Mouse (Mus musculus): ENCODE measurements at regions not wholly inside any gene's neighbourhood (a gene's known extent, or its start where the extent isn't known, plus 50 kb on each side); places are given as distances from the start of the nearest gene placed in this dataset.
A peak's percentile ranks its signal among the peaks of the same experiment; 100 is the strongest.

DNA sequence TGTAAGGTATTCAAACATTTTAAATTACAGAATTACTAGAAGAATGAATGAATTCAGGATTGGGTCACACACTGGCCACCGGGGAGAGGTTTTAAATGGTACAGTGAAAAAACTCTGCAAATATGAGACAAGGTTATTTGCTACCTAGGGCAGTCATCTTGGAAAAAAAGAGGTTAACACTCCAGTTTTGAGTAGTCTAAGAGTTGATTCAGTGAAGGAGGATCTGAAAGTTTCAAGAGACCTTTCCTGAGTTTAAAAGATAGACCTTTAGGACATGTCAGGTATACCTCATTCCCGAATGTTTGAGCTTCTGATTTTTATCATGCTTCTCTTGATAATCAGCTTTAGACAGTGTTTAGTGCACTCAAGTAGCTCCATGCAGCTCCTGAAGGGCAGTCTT lies 488.0 kb upstream of the A1bg start:
- TF ChIP-seq CTCF (IDR thresholded peaks at IDR 0.05; ENCODE audit: extremely low read depth, insufficient read depth, low read length), result no peak
- TF ChIP-seq POLR2A (IDR thresholded peaks at IDR 0.05; ENCODE audit: extremely low read depth, insufficient read depth, low read length), result no peak
- H3K27ac ChIP-seq (ENCODE audit: insufficient read depth, low read length), result no peak overlapping the region
- no peak overlapping the region for H3K4me3 ChIP-seq (ENCODE audit: insufficient read depth, low read length)
- H3K4me1 ChIP-seq (ENCODE audit: control insufficient read depth, insufficient read depth, low read length), result no peaks in the 10 kb centered on the region

DNA sequence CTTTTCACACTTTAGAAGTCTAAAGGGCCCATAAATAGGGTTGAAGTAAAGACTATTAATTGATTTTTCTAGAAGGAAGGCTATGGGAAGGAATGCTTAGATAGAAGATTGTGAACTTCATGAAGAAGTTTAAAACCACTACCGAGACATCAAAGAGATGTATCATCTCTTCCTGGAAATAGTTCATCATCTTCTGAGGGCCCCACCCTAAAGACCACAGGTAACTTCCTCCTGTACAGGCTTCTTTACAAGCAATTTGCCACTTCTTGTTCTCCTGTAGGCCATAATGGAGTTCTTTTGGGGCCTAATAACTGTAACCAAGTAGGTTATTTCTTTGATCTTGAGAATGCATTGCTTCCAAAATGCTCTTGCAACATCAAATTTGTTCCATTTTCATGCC lies 485.8 kb upstream of the A1bg start:
- TF ChIP-seq POLR2A (IDR thresholded peaks at IDR 0.05; ENCODE audit: extremely low read depth, insufficient read depth, low read length), result no peak
- TF ChIP-seq CTCF (IDR thresholded peaks at IDR 0.05; ENCODE audit: extremely low read depth, insufficient read depth, low read length), result no peak
- no peaks in the 10 kb centered on the region for H3K4me1 ChIP-seq (ENCODE audit: control insufficient read depth, insufficient read depth, low read length)
- no peak overlapping the region for H3K27ac ChIP-seq (ENCODE audit: insufficient read depth, low read length)
- no peak overlapping the region for H3K4me3 ChIP-seq (ENCODE audit: insufficient read depth, low read length)

DNA sequence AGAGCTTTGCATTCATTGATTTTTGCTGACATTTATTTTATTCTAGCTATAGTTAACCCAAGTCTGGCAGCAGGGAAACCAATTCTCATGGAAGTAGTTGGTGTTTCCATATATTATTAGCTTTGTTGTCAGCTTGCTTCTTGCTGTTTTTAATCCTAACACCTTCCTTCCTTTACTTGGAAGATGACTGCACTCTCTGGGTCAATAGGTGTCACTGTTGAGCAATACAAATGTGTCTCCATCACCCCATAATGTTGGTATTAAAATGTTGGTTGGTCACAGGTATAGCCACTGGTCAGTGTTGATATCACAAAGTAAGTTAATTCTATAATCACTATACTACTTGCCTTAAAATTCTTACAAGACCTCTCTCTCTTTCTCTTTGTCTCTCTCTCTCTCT lies 477.9 kb upstream of the A1bg start:
- Histone ChIP-seq H3K27ac (ENCODE audit: insufficient read depth, low read length) (no peak overlapping the region), H3K4me3 (ENCODE audit: insufficient read depth, low read length) (no peak overlapping the region)

DNA sequence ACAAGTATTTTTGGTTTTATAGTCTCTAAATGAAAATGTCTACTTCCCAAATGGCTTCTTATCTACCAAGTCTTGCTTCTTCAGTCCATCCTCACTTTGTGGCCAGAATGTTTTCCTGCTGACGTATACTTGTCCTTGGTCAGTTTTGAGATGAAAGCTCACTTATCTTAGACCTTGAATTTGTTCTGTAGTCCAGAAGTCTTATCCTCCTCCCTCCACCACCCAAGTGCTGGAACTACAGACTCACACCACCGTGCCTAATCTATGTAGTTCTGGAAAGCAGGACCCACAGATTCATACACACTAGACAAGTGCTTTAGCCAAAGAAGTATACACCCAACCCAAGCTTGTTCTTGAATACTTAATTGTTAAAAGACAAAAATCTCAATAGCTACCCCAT lies 477.2 kb upstream of the A1bg start:
- Histone ChIP-seq H3K4me3 (ENCODE audit: insufficient read depth, low read length) (no peak overlapping the region), H3K4me1 (ENCODE audit: control insufficient read depth, insufficient read depth, low read length) (no peaks in the 10 kb centered on the region), H3K27ac (ENCODE audit: insufficient read depth, low read length) (no peak overlapping the region)
- TF ChIP-seq CTCF (IDR thresholded peaks at IDR 0.05; ENCODE audit: extremely low read depth, insufficient read depth, low read length), result no peak
- no peak for TF ChIP-seq POLR2A (IDR thresholded peaks at IDR 0.05; ENCODE audit: extremely low read depth, insufficient read depth, low read length)

More for the DNA sequence above, 477.9 kb upstream of the A1bg start:
- TF ChIP-seq CTCF (IDR thresholded peaks at IDR 0.05; ENCODE audit: extremely low read depth, insufficient read depth, low read length), result no peak
- H3K4me1 ChIP-seq (ENCODE audit: control insufficient read depth, insufficient read depth, low read length), result no peaks in the 10 kb centered on the region

DNA sequence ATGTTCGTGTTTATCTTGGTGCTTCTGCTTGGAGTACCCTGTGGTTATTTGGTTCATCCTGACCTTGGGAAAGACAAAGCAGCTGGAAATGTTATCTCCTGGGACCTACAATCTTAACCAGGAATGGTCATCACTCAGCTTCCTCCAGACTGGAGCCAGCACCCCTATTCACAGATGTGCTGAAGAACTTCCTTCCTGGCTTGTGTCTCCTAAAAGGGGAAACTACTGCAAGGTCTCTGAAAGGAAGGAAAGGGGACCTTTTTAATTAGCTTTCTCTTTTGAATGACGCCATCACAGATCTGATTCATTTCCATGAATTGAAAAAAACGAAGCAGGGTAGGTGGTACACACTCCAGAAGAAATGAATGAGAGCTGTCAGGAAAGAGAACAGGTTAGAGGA lies 476.0 kb upstream of the A1bg start:
- no peak for TF ChIP-seq POLR2A (IDR thresholded peaks at IDR 0.05; ENCODE audit: extremely low read depth, insufficient read depth, low read length)
- no peak for TF ChIP-seq CTCF (IDR thresholded peaks at IDR 0.05; ENCODE audit: extremely low read depth, insufficient read depth, low read length)
- Histone ChIP-seq H3K4me3 (ENCODE audit: insufficient read depth, low read length) (no peak overlapping the region), H3K4me1 (ENCODE audit: control insufficient read depth, insufficient read depth, low read length) (no peaks in the 10 kb centered on the region), H3K27ac (ENCODE audit: insufficient read depth, low read length) (no peak overlapping the region)

DNA sequence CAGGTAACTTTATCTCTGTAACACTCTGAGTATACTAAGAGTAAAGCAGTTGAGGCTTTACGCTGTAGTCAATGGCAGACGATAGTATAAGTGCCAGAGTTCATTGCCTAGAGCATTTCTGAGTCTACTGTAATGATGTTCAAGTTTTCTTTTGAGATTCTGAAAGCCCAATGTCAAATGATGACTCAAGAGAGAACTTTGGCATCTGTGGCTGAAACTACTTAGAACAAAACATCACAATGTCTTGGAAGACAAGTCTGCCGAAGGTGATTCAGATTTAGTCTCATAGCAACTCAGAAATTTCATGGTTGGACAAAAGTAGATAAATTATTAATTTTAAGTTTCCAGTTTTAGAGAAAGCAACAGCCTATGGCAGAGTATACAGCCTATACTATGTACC lies 474.2 kb upstream of the A1bg start:
- no peaks in the 10 kb centered on the region for H3K4me1 ChIP-seq (ENCODE audit: control insufficient read depth, insufficient read depth, low read length)
- no peak overlapping the region for H3K4me3 ChIP-seq (ENCODE audit: insufficient read depth, low read length)
- TF ChIP-seq CTCF (IDR thresholded peaks at IDR 0.05; ENCODE audit: extremely low read depth, insufficient read depth, low read length), result no peak
- no peak for TF ChIP-seq POLR2A (IDR thresholded peaks at IDR 0.05; ENCODE audit: extremely low read depth, insufficient read depth, low read length)
- H3K27ac ChIP-seq (ENCODE audit: insufficient read depth, low read length), result no peak overlapping the region

DNA sequence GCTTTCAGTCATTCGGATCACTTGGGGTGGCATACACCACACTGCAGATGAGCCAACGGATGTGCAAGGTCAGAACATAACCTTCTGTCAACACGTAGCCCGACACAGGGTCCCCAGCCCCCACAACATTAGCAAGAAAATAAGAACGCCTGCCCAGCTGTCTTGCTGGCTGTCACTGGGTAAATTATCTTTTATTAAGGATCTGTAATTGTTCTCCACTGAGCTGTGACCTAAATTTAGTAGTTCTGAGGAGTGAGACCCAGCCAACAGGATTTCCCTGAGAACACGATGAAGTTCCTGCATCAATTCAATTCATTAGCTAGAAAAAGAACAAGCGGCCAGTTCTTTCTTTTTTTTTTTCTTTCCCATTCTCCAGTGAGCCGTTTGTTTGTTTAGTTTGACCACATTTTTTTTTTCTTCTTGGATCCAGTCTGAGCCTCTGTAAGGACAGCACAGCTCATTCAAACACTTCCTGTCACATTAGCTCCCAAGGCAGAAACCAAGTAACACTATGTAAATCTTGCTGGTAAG lies 472.5 kb upstream of the A1bg start:
- TF ChIP-seq POLR2A (IDR thresholded peaks at IDR 0.05; ENCODE audit: extremely low read depth, insufficient read depth, low read length) (no peak), CTCF (IDR thresholded peaks at IDR 0.05; ENCODE audit: extremely low read depth, insufficient read depth, low read length) (no peak)
- Histone ChIP-seq H3K4me3 (ENCODE audit: insufficient read depth, low read length) (no peak overlapping the region), H3K27ac (ENCODE audit: insufficient read depth, low read length) (peak overlapping the region; percentile 18; the same call in 1 of the 2 replicates), H3K4me1 (ENCODE audit: control insufficient read depth, insufficient read depth, low read length) (no peaks in the 10 kb centered on the region)

DNA sequence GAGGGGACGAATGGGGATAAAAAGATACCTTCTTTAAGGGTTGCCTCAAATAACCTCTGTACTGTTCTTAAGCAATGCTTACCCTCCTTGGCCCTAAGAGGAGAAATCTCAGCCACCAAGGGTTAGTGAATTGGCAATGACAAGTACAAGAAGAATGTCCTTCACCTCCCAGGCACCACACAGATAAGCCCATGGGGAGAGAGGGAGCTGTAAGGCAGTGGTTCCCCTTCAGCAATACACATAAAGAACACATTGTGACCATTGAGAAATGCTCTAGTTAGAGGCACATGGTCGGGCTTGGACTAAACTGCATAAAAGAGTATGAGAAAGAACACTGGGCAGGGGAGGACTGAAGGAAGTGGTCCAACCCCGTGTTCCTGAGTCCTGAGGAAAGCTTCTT lies 457.9 kb upstream of the A1bg start:
- TF ChIP-seq CTCF (IDR thresholded peaks at IDR 0.05; ENCODE audit: extremely low read depth, insufficient read depth, low read length), result no peak
- TF ChIP-seq POLR2A (IDR thresholded peaks at IDR 0.05; ENCODE audit: extremely low read depth, insufficient read depth, low read length), result no peak
- Histone ChIP-seq H3K4me1 (ENCODE audit: control insufficient read depth, insufficient read depth, low read length) (no peaks in the 10 kb centered on the region), H3K27ac (ENCODE audit: insufficient read depth, low read length) (no peak overlapping the region), H3K4me3 (ENCODE audit: insufficient read depth, low read length) (no peak overlapping the region)

DNA sequence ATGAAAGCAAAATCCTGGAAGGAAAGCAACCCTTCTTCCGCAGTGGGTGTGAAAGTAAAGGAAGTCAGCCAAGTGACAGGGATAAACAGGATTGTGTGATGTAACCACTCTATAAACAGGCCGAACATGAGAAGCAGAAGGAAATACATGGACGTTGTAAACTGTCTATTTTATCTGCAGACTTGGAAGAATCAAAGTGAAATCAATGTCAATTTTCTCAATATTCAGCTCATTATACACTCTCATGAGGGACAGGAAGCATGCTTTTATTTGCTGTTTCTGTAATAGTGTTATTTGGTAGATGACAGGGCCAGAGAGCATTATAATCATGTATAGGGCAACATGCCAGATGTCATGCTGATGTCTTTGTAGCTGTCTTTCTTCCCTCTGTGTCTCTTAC lies 443.5 kb upstream of the A1bg start:
- Histone ChIP-seq H3K4me1 (ENCODE audit: control insufficient read depth, insufficient read depth, low read length) (no peaks in the 10 kb centered on the region), H3K27ac (ENCODE audit: insufficient read depth, low read length) (no peak overlapping the region), H3K4me3 (ENCODE audit: insufficient read depth, low read length) (no peak overlapping the region)
- TF ChIP-seq POLR2A (IDR thresholded peaks at IDR 0.05; ENCODE audit: extremely low read depth, insufficient read depth, low read length) (no peak), CTCF (IDR thresholded peaks at IDR 0.05; ENCODE audit: extremely low read depth, insufficient read depth, low read length) (no peak)

DNA sequence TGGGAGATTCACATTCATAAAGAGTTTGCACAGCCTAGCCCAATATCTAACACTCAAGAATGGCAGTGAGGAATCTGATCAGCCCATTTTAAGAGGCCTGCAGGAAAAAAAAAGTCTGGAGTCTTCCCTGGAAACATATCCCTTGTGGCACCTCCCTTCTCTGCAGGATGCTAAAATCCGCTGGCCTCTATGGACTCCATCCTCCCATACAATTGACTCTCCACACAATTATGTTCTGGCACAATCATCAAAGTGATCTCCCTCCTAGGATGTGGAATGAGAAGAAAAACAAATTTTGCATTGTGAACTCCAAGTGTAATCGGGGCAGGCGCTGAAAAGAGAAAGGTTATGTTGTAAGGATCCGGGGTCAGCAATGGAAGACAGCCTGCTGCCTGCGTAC lies 442.7 kb upstream of the A1bg start:
- TF ChIP-seq CTCF (IDR thresholded peaks at IDR 0.05; ENCODE audit: extremely low read depth, insufficient read depth, low read length), result no peak
- TF ChIP-seq POLR2A (IDR thresholded peaks at IDR 0.05; ENCODE audit: extremely low read depth, insufficient read depth, low read length), result no peak
- Histone ChIP-seq H3K4me3 (ENCODE audit: insufficient read depth, low read length) (no peak overlapping the region), H3K4me1 (ENCODE audit: control insufficient read depth, insufficient read depth, low read length) (no peaks in the 10 kb centered on the region), H3K27ac (ENCODE audit: insufficient read depth, low read length) (no peak overlapping the region)

DNA sequence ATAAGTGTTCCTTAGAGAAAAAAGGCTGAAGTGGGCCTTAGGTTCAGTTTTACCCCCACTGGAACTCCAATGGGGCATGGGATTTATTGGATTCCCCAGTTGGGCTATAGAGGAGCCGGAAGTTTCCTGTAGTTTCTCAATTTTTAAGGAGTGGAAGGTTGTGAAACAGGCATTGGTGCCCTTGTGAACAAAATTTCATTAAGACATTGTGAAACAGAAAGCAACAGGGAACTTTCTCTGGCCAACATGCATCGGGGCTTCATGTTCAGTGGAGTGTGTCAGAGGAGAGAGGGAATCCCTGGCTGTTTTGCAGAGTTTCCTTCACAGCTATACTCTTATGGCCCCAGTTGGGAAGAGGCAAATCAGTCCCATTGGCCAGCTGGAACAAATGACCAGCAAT lies 441.6 kb upstream of the A1bg start:
- H3K4me3 ChIP-seq (ENCODE audit: insufficient read depth, low read length), result no peak overlapping the region
- H3K4me1 ChIP-seq (ENCODE audit: control insufficient read depth, insufficient read depth, low read length), result no peaks in the 10 kb centered on the region
- TF ChIP-seq CTCF (IDR thresholded peaks at IDR 0.05; ENCODE audit: extremely low read depth, insufficient read depth, low read length), result no peak
- TF ChIP-seq POLR2A (IDR thresholded peaks at IDR 0.05; ENCODE audit: extremely low read depth, insufficient read depth, low read length), result no peak
- no peak overlapping the region for H3K27ac ChIP-seq (ENCODE audit: insufficient read depth, low read length)
